Mouse (Mus musculus) ES-Bruce4 (cell line): ENCODE measurements around the gene Samsn1.

Source experiments
- CTCF ChIP-seq: IDR thresholded peaks from one replicate; pipeline ENCODE4 v1.8.1; 2011; ENCODE audit warnings: low read depth, low read length
- EP300 ChIP-seq: IDR thresholded peaks from 2 replicates; pipeline ENCODE4 v1.6.1; 2011; ENCODE audit warnings: low read depth, low read length; ENCODE audit not compliant: insufficient read depth
- POLR2A ChIP-seq: IDR thresholded peaks from one replicate; pipeline ENCODE4 v1.8.1; 2011; ENCODE audit warnings: low read length; ENCODE audit not compliant: insufficient read depth

GRCm38 (mm10) chr16:75970266-75970998 is 51.6 kb downstream of the Samsn1 start:
- TF ChIP-seq POLR2A (no peak), CTCF (no peak), EP300 (no peak)
